Mouse (Mus musculus) brain, embryonic 14.5 days (tissue): ENCODE data around the gene Slc22a22.

Experiments used
- CTCF ChIP-seq: fragments of 200-500 bp; IDR thresholded peaks from 2 replicates; pipeline ENCODE4 v1.5.1; 2012; ENCODE audit warnings: inconsistent platforms, mild to moderate bottlenecking, moderate library complexity, borderline replicate concordance; ENCODE audit not compliant: insufficient read depth, insufficient read length; ENCODE audit errors: extremely low read depth
- POLR2A ChIP-seq: fragments of 200-500 bp; IDR thresholded peaks from 2 replicates; pipeline ENCODE4 v1.6.1; 2012; ENCODE audit warnings: mild to moderate bottlenecking, inconsistent platforms, borderline replicate concordance; ENCODE audit not compliant: poor library complexity, insufficient read depth, insufficient read length, severe bottlenecking; ENCODE audit errors: extremely low read depth

GRCm38 (mm10) chr15:57504126-57504705, 26.8 kb upstream of the Slc22a22 start:
- no peak for TF ChIP-seq CTCF
- no peak for TF ChIP-seq POLR2A
